ENCODE assay signal across 10 mouse cellular contexts in genomic region chr11:16502744-16503143, GRCm38 (mm10).
"Had no signal": no experiment of that assay in that cellular context is flagged by ENCODE, and none has a peak within 500 bp of the region (broad histone marks: within the 10 kb centered on the region; RNA-seq: fewer than 3 reads in every experiment).

No protein-coding gene starts in this region.

- H3K9ac ChIP-seq: limb, embryonic 13.5 days; midbrain, embryonic 13.5 days had no signal

- DNase-seq: kidney, postnatal 10 days; kidney, postnatal 4 days; left cerebral cortex, postnatal 4 days; lung, adult 18-20 months; right cerebral cortex, postnatal 25 days; thymus, postnatal 36 days had no signal

- H3K4me2 ChIP-seq: limb, embryonic 13.5 days; midbrain, embryonic 13.5 days had no signal

- H3K27me3 ChIP-seq: limb, embryonic 13.5 days; midbrain, embryonic 13.5 days had no signal

- H3K4me3 ChIP-seq: layer of hippocampus, adult 2 months; limb, embryonic 13.5 days; midbrain, embryonic 13.5 days had no signal

- ATAC-seq: intestine, postnatal 0 days; midbrain, embryonic 13.5 days had no signal

- H3K9me3 ChIP-seq: limb, embryonic 13.5 days; midbrain, embryonic 13.5 days had no signal

- H3K27ac ChIP-seq: layer of hippocampus, adult 2 months; limb, embryonic 13.5 days; midbrain, embryonic 13.5 days had no signal
